Mouse (Mus musculus) skeletal muscle tissue, adult 2 months (tissue): Measurements from ENCODE around the gene Scaf4.

Source experiments
- DNase-seq: peaks from one replicate; pipeline ENCODE4 v3.0.0-alpha.2; 2012; ENCODE audit warnings: low read depth, low spot score

The Scaf4 gene

DNA sequence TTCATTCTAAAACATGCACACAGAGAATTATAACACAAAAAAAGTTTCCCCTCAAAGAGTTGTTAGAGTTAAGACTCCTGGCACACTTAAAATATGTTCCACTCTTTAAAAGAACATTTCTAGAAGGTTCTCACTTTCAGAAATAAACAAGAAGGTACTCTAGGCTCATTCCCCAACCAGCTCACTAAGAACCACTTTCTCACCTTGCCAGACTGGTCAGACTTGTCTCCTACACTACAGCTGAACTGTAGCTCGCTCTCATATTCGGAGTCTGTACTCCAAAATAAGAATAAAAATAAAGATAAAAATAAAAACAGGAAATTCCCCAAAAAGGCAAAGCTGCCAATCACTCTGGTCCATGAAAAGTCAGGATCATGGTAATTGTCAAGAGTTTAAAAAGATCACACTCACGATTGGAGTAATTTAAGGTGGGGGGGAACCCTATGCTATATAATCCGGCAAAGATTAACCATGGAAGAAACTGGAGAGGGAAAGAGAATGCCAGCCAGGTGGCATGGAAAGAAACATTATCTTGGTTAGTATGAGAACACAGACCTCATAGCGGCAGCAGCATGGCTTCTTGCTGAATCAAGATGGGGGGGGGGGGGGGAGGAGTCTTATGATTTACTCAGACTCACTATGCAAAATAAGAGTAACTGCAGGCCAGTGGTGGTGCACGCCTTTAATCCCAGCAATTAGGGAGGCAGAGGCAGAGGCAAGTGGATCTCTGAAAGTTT, 80.9 kb downstream of the Scaf4 start:
- no peak for DNase-seq

DNA sequence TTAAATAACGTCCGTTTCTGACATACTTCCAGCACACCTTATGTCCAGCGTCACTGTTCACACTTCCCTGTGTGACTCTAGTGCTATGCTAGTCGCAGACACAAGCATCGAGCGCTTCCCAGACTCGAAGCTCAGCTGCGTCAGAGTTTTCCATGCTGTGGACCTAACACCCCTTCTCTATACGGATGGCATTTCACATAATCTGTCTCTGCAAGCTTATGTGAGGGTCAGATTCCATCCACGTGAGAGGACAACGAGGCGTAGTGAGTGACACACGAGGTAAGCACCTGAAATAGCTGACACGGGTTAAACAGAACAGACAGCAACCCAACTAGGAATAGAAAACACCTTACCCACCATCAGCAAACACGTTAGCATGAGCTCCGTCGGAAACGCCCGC, 82.2 kb downstream of the Scaf4 start:
- no peak for DNase-seq

DNA sequence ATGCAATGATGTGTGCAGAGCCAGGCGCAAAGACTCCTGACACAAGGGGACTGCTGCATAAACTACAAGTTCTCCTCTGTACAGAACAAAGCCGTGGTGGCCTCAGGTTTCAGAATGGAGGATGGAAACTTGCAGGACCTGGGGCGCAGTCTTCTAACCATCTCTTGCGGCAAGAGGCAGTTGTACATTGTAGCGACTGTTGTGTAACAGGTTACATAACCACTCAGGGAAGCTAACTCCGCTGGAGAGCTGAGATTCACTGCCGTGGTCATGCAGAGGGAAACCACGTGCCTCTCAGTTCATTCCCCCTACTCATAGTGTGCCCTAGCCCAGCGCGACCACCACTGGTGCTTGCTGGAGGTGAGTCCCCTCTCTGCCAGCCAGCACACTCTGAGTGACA, 85.1 kb downstream of the Scaf4 start:
- DNase-seq, result no peak

DNA sequence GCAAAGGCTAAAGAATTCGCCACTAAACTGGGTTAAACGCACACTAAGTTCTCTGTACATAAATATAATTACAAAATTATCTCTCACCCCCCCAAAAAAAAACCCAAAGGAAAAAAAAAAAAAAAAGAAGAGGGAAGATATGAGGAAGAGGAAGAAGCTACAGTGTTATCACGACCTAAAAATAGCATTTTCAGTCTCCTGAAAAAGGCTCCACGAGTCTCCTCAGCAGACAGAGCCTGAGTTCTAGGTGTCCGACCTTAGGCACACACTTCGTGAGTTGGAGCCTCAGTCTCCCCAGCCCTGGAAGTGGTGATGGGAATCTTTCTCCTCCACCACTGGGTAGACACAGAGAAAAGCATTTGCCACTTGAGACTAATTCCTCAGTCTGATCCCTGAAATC, 85.7 kb downstream of the Scaf4 start:
- DNase-seq, result no peak

DNA sequence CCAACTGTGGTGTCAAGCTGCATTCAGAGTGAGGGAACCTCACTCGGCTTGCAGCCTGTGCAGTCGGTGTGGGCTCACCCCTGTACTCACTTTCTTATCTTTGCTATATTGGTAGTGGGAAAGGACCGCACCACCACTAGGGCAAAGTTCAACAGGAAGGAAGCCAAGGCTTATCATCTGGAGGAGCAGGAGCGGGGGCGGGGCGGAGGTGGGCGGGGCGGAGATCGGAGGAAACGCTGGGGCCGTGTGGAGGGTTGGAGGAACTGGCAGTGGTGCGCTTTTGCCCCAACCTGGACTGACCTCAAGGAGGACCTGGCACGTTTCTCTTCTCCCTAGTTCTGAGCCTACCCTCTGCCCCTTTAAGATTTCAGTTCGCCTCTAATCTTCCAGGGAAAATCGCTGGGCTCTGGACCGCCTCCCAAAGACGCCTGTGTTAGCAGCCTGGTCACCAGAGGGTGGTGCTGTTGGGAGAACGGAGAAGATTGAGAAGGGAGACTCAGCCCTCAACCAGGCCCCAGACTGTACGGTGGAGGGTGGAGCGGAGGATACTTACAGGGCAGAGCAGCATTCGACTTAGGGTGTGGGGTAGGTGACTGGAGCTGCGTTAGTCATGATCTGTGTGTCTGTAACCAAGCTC, 86.8 kb downstream of the Scaf4 start:
- DNase-seq, result peak; percentile 53

DNA sequence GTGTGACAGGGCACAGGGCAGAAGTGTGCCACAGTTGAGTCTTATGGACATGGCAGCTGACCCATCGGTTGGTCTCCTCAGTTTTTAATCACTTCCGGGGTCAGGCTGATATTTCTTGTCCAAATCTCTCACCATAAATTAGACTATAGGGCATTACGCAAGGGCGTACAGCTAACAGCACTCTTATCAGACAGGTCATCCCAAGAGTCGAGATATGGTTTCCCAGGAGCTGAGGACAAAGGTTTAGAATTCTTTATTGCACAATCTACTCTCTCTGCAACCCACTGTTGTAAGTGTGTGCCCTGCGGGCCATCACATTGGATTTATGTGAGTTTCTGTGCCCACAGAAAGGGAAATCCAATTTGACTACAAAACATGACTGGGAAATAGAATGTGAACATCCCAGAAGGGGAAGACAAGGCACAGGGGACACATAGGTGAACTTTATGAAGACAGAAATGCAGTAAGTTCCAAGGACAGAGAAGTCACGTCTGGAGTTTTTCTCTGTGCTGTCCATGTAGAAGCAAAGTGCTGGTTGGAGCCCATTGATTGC, 87.5 kb downstream of the Scaf4 start:
- no peak for DNase-seq

DNA sequence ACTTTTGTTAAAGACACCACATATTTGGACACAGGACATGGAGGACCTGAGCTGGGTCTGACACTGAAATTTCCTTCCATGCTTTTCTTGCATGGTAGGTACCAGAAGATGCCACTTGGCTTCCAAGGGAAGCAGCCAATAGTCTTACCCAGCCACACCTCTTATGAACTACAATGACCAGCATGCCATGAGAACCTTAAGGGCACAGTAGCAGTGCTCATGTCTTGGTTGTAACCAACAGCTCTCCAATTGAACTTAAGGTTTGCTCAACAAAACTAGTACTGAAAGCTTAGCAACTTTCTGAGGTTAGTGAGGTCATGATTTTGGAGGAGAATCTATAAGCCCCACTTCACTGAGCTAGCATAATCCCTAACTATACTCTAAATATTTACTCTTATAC, 90.6 kb downstream of the Scaf4 start:
- no peak for DNase-seq

DNA sequence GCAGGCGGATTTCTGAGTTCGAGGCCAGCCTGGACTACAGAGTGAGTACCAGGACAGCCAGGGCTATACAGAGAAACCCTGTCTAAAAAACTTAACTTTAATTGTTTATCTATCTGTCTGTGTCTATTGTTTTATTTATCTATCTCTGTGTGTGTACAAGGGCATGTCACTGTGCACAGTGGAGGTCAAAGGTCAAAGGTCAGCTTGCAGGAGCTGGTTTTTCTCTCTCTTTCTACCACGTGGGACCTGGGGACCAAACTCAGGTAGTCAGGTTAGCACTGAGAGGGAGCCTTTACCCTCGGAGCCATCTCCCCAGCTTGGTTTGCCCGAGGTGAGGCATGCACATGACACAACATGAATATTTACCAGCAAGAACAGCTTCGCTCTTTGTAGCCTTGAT, 93.0 kb downstream of the Scaf4 start:
- DNase-seq, result no peak

DNA sequence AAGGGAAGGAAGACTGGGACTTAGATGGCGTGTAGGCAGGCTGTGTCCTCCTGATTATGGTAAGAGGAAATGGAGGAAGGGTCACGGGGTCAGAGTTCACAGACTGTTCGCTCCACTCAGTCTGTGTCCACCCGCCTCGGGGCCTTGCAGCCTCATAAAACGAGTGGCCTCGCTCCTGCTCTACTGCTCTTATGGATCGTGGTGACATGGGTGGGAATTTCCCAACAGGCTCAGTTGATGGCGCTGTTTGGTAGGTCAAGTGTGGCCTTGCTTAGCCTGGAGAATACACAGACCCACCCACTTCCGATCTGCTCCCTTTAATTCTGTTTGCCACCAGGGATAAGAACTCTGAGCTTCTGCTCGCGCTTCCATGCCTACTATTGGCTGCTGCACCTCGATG, 96.8 kb downstream of the Scaf4 start:
- DNase-seq, result no peak

DNA sequence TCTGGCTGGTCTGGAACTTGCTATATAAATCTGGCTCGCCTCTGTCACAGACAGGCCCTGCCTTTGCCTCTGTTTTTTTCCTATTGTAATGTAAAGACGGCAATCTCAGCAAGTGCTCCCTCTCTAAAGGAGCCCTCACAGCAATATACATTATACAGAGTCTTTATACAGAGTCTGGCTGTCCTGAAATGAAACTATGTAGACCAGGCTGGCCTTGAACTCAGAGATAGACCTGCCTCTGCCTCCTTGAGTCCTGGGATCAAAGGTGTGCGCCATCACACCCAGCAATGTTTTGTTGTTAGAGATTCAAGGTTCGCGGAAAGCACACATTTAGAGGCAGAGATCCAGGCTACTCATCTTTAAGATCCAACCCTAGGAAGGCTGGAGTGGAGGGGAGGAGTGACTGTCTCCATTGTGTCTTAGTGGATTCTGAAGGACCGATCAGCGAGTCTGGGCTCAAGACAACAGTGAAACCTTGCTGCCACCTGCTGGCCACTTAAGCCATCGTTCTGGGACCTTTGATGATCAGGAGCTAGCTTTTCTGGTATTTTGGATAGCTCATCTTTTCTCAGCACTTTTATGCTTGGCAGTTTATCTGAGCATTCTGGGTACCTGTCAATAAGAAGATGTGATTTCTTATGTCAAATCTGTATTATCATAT, 98.2 kb downstream of the Scaf4 start:
- peak; percentile 34 for DNase-seq

DNA sequence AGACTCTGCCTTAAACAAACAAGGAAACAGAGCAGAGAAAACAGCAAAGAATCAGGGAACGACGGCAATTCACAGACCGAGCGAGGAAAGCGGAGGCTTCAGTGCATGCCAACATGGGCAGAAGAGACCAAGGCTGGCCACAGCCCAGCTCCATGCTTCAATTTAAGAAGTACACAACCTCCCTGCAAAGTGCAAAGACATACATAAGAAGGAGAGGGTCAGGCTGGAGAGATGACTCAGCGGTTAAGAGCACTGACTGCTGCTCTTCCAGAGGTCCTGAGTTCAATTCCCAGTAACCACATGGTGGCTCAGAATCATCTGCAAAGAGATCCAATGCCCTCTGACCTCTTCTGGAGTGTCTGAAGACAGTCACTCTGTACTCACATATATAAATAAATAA, 100.2 kb downstream of the Scaf4 start:
- DNase-seq, result no peak

DNA sequence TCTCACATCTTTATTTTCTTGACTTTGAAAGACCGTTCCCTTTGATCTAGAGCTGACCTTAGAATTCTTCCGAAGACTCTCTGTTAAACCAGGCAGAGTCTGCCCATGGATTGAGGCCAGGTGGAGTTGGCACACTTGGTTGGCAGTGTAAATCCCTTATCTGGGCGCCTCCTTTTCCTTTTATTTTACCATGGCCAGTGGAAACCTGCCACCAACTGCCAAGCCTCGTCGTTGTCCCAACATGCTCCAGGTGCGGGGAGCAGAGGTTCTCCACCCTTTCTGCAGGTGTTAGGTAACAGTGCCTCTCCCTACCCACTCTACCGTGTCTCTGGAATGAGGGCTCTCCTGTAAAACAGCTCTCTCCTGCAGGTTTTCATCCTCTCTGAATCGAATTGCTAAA, 102.6 kb downstream of the Scaf4 start:
- no peak for DNase-seq

DNA sequence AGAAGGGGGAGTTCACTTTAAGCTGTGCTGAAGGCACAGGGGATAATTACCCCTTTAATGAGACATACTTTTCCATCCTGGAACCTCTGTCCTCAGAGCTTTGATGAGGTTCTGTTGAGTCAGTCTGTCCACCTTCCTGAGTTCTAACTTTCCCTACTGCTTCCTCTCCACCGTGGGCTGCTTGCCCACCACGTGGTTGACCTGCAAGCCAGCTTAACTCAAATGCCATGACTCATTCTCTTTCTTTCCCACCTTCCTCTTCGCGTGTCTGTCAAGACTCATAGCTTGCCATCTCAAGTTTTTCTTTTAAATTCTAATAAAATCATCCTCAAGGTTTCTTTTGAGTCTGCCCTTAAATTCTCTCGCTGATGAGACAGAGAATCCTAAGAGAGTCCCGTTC, 103.3 kb downstream of the Scaf4 start:
- no peak for DNase-seq

DNA sequence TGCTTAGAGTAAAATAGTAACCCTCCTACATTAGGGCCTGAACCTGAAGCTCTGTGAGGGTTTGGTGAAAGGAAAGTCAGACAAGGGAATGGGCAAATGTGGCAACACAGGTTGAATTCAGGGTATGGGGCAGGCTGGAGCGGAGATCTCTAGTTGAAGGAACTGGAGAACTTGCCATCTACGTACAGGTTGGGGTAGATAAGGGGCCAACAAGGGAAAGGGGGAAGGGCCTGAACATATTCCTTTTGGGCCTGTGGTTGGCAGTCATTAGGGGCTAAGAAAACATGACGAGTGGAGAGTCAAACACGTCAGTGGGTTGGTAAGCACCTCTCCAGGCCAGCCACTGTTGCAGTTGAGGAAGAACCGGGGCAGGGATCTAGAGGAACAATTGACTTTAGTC, 104.4 kb downstream of the Scaf4 start:
- DNase-seq, result no peak

DNA sequence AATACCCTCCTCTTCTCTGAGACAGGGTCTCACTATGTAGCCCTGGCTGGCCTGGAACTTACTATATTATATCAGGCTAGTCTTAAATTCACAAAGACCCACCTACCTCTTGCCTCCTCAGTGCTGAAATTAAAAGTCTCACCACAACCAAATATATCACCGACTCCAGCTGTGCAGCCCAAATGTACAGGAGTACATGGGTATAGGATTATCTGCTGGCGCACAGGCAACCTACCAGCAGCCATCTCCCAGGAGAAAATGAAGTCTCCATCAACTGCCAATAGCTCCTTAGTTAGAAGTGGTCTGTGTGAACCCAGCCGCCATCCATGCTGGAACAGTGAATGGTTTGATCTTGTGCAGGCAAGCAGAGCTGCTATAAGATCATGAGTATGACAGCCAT, 105.9 kb downstream of the Scaf4 start:
- DNase-seq, result no peak

DNA sequence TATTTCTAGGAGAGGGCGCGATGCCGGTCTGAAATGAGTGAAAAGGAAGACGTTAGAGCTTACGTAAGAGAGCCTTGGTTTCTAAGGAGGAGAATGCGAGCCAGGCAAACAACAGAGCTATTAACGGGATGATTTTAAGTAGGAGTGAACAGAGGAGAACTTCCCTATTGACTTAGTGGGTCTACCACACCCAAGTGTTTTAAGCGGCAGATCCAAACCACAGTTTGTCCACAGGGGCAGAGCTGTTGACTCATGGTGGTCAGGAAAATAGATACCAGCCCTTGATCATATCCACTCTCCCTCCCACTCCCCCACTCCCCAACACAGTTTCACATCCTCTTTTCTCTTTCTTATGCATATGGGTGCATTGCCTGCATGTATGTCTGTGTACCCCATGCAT, 106.9 kb downstream of the Scaf4 start:
- peak; percentile 41 for DNase-seq

DNA sequence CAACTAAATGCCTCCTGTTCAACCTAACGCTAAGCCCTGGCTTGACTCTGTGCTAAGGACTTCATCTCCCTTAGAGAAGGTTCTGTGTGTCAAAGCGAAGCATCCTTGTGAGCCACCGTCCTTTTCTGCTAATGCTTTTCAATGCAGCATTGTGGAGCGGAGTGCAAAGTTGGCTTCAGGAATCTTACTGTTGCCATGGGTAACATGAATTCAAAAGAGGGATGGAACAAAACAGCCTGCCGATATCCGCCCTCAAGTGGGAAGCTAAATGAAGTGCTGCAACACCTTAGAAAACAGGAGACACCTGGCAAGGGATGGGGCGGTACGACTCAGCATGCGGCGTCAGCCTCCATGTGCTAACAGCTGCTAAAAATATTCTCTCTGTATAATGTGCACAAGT, 107.8 kb downstream of the Scaf4 start:
- no peak for DNase-seq
